Mouse (Mus musculus) stomach, postnatal 0 days (tissue): Measurements from ENCODE around the gene Cdh4. TPM values are rescaled to one million over a fixed set of nuclear protein-coding genes. Genes with fewer than 3 reads are reported as not detected.

Source experiments
- ATAC-seq: fragments of 200-750 bp; cut with Nextera tagmentation; 2 replicates; pipeline ENCODE4 v1.8.0; 2017; ENCODE audit not compliant: low FRiP score, low TSS enrichment
- DNase-seq: peaks from one replicate; pipeline ENCODE4 v3.0.0-alpha.2; 2016; ENCODE audit warnings: low spot score
- H3K27ac ChIP-seq: fragments of 300-500 bp; sonication (generic); replicated peaks from 2 replicates; pipeline ENCODE4 v1.5.1; 2014; ENCODE audit warnings: mild to moderate bottlenecking, control low read depth
- H3K27me3 ChIP-seq: fragments of 300-500 bp; sonication (generic); 2 replicates; pipeline ENCODE4 v1.6.1; 2014; ENCODE audit warnings: low read length; ENCODE audit not compliant: control insufficient read depth, insufficient read depth
- H3K36me3 ChIP-seq: fragments of 300-500 bp; sonication (generic); 2 replicates; pipeline ENCODE4 v1.6.1; 2014; ENCODE audit warnings: low read length, mixed read lengths; ENCODE audit not compliant: control insufficient read depth, insufficient read depth
- H3K4me1 ChIP-seq: fragments of 300-500 bp; sonication (generic); replicated peaks from 2 replicates; pipeline ENCODE4 v1.6.1; 2014; ENCODE audit warnings: antibody characterized with exemption; ENCODE audit not compliant: control insufficient read depth, insufficient read depth
- H3K4me2 ChIP-seq: fragments of 300-500 bp; sonication (generic); replicated peaks from 2 replicates; pipeline ENCODE4 v1.6.1; 2014; ENCODE audit warnings: low read depth, mild to moderate bottlenecking, control low read depth, moderate library complexity
- H3K4me3 ChIP-seq: fragments of 300-500 bp; sonication (generic); 2 replicates; pipeline ENCODE4 v1.5.1; 2014; ENCODE audit warnings: low read depth, low read length, control low read depth
- H3K9ac ChIP-seq: fragments of 300-500 bp; sonication (generic); 2 replicates; pipeline ENCODE4 v1.6.1; 2014; ENCODE audit warnings: mild to moderate bottlenecking, low read length, control low read depth, mixed read lengths
- H3K9me3 ChIP-seq: fragments of 300-500 bp; sonication (generic); 2 replicates; pipeline ENCODE4 v1.6.1; 2016; ENCODE audit warnings: low read length; ENCODE audit not compliant: control insufficient read depth
- CTCF ChIP-seq: IDR thresholded peaks from 2 replicates; pipeline ENCODE4 v1.5.1; 2016; ENCODE audit warnings: antibody characterized with exemption, low read depth, mild to moderate bottlenecking, moderate library complexity
- EP300 ChIP-seq: optimal IDR thresholded peaks from 2 replicates; pipeline ENCODE3; 2016; ENCODE audit warnings: antibody characterized with exemption
- WGBS: fragments of 180-500 bp; shearing (Covaris S2); extraction: QIAGEN DNeasy Blood & Tissue Kit; methylation state at CpG from one replicate; pipeline ENCODE4 v1.1.7; 2014; 5-methylcytosine and 5-hydroxymethylcytosine counted together
- polyA plus RNA-seq: library from polyadenylated mRNA; unstranded; fragments of >200 nt; fragmentation: Nextera tagmentation; extraction: Ambion mirVana; gene quantifications from 2 replicates; pipeline ENCODE4 v1.2.1, GENCODE M21; 2015

Cdh4 gene
- polyA plus RNA-seq, 1 experiment from 2014 or later: 3.1 TPM

DNA sequence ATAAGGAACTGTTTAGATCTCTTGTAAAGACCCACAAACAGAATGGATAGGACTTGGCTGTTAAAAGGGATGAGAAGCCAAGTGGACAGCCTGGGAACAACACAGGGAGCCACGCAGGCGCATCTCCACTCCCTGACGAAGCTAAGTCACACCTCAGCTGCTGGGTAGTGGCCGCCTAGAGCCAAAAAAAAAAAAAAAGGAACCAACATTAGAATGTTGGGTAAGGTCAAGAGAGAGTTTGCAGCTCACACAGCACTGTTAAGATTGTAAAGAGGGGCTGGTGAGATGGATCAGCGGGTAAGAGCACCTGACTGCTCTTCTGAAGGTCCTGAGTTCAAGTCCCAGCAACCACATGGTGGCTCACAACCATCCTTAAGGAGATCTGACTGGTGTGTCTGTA, 506.6 kb downstream of the Cdh4 start:
- Histone ChIP-seq H3K36me3 (no peaks in the 10 kb centered on the region), H3K27ac (no peak overlapping the region), H3K9ac (no peak overlapping the region), H3K4me2 (no peak overlapping the region), H3K4me1 (peaks cover 6% of the 10 kb centered on the region; the same call in 1 of the 2 replicates), H3K4me3 (no peak overlapping the region), H3K9me3 (no peaks in the 10 kb centered on the region), H3K27me3 (no peaks in the 10 kb centered on the region)
- ATAC-seq: no peak
- WGBS: 81% methylated on average over 5 of the region's 5 CpGs
- TF ChIP-seq EP300: no peak
- no peak for TF ChIP-seq CTCF
- DNase-seq: no peak
